In the genomic region with DNA sequence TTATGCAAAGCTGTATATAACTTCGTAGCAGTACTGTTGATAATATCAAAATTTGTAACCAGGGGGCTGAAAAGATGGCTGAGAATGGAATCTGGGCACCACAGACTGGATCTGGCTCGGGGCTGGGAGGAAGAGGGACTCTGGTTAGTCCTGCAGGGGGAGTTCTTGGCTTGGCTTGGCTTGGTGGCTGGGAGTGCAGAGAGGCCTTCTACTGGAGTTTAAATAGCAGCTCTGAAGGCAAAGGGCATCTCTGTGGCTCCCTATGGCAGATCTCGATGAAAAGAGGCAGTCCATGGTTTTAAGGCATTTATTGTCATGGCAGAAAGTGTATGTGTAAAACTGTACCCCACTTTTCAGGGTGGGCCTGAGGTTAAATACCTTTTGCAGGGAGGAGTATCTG, we compare ENCODE assay signal across 15 mouse cellular contexts. TPM values are rescaled to one million over a fixed set of nuclear protein-coding genes. Genes with fewer than 3 reads are reported as not detected.
DNase-seq lines count a peak whose midpoint lies in the region; ATAC-seq and TF ChIP-seq lines count a peak whose summit lies in the region.
"Had no signal": no experiment of that assay in that cellular context is flagged by ENCODE, and none has a peak within 500 bp of the region (broad histone marks: within the 10 kb centered on the region; RNA-seq: fewer than 3 reads in every experiment).

No protein-coding gene starts in this region.

- ATAC-seq in heart, postnatal 0 days (ENCODE audit: insufficient read depth, low read depth) = 0 out of 2 replicates have a peak, but pooled peaks have one; percentile 41
- ATAC-seq in heart, embryonic 11.5 days (replicated peaks; ENCODE audit: insufficient number of reproducible peaks, low FRiP score, low TSS enrichment) = no peak
- ATAC-seq in midbrain, embryonic 11.5 days (ENCODE audit: low FRiP score) = no peak

- TF ChIP-seq CTCF in heart, postnatal 0 days (IDR thresholded peaks at IDR 0.05; ENCODE audit: low read depth) = peak; percentile 65

- no peaks in the 10 kb centered on the region for H3K4me1 ChIP-seq in heart, postnatal 0 days (ENCODE audit: control insufficient read depth, insufficient read depth)
- no peaks in the 10 kb centered on the region for H3K4me1 ChIP-seq in heart, embryonic 11.5 days (ENCODE audit: control insufficient read depth, insufficient read depth, low read length)
- H3K4me1 ChIP-seq in midbrain, embryonic 11.5 days (ENCODE audit: control insufficient read depth, insufficient read depth, low read length) = no peaks in the 10 kb centered on the region
- H3K4me1 ChIP-seq: liver, embryonic 13.5 days had no signal

- DNase-seq in heart, postnatal 0 days (ENCODE audit: low spot score) = peak; percentile 19
- DNase-seq in ovary, postnatal 36 days (ENCODE audit: low spot score) = peak; percentile 31
- DNase-seq in ovary, postnatal 14 days (ENCODE audit: low spot score) = no peak
- DNase-seq in R1 (ENCODE audit: low read depth, low spot score) = peak; percentile 28
- DNase-seq in lung, postnatal 10 days = peak; percentile 59
- DNase-seq in midbrain, embryonic 11.5 days (ENCODE audit: low spot score, missing footprints) = no peak
- DNase-seq in kidney, postnatal 25 days = no peak
- DNase-seq: cerebellum, postnatal 25 days; kidney, adult 8-10 months; layer of hippocampus, postnatal 36 days; liver, embryonic 13.5 days had no signal

- no peak overlapping the region for H3K27ac ChIP-seq in heart, postnatal 0 days (ENCODE audit: low read depth)
- no peak overlapping the region for H3K27ac ChIP-seq in heart, embryonic 11.5 days (ENCODE audit: low read depth, low read length)
- H3K27ac ChIP-seq in midbrain, embryonic 11.5 days (ENCODE audit: low read depth, low read length) = no peak overlapping the region
- H3K27ac ChIP-seq: liver, embryonic 13.5 days; midbrain, embryonic 12.5 days; neural tube, embryonic 12.5 days had no signal

- no peak overlapping the region for H3K4me2 ChIP-seq in heart, postnatal 0 days (ENCODE audit: low read depth, low read length)
- H3K4me2 ChIP-seq in heart, embryonic 11.5 days = no peak overlapping the region
- no peak overlapping the region for H3K4me2 ChIP-seq in midbrain, embryonic 11.5 days
- H3K4me2 ChIP-seq: liver, embryonic 13.5 days; midbrain, embryonic 12.5 days; neural tube, embryonic 12.5 days had no signal

- no peaks in the 10 kb centered on the region for H3K36me3 ChIP-seq in heart, postnatal 0 days (replicated peaks; ENCODE audit: control insufficient read depth, insufficient read depth, low read length)
- H3K36me3 ChIP-seq in heart, embryonic 11.5 days (ENCODE audit: control insufficient read depth, insufficient read depth, low read length) = no peaks in the 10 kb centered on the region
- H3K36me3 ChIP-seq in midbrain, embryonic 11.5 days (ENCODE audit: control insufficient read depth, insufficient read depth, low read length) = no peaks in the 10 kb centered on the region
- H3K36me3 ChIP-seq: liver, embryonic 13.5 days; midbrain, embryonic 12.5 days; neural tube, embryonic 12.5 days had no signal

- 40% methylated on average over 3 of the region's 3 CpGs for WGBS in heart, postnatal 0 days
- WGBS in heart, embryonic 11.5 days (ENCODE audit: insufficient replicate concordance) = 55% methylated on average over 3 of the region's 3 CpGs
- WGBS in midbrain, embryonic 11.5 days = 72% methylated on average over 3 of the region's 3 CpGs

- TF ChIP-seq EP300 in heart, postnatal 0 days (IDR thresholded peaks at IDR 0.05; ENCODE audit: low read depth) = no peak

- H3K9ac ChIP-seq in heart, postnatal 0 days (replicated peaks; ENCODE audit: low read depth, low read length) = no peak overlapping the region
- H3K9ac ChIP-seq in heart, embryonic 11.5 days (ENCODE audit: low read depth, low read length) = no peak overlapping the region
- no peak overlapping the region for H3K9ac ChIP-seq in midbrain, embryonic 11.5 days (ENCODE audit: low read length)
- H3K9ac ChIP-seq: liver, embryonic 13.5 days; midbrain, embryonic 12.5 days; neural tube, embryonic 12.5 days had no signal

- H3K27me3 ChIP-seq in heart, postnatal 0 days (ENCODE audit: control insufficient read depth, insufficient read depth, low read length) = no peaks in the 10 kb centered on the region
- H3K27me3 ChIP-seq in heart, embryonic 11.5 days (ENCODE audit: control insufficient read depth, insufficient read depth, low read length) = no peaks in the 10 kb centered on the region
- no peaks in the 10 kb centered on the region for H3K27me3 ChIP-seq in midbrain, embryonic 11.5 days (ENCODE audit: control insufficient read depth, insufficient read depth, low read length)
- H3K27me3 ChIP-seq: liver, embryonic 13.5 days; midbrain, embryonic 12.5 days had no signal

- H3K9me3 ChIP-seq in heart, postnatal 0 days (replicated peaks; ENCODE audit: control insufficient read depth, low read length) = peaks cover 9% of the 10 kb centered on the region; the same call in 1 of the 2 replicates
- H3K9me3 ChIP-seq in heart, embryonic 11.5 days (replicated peaks; ENCODE audit: control insufficient read depth, low read length) = peaks cover 3% of the 10 kb centered on the region; the same call in 1 of the 2 replicates
- H3K9me3 ChIP-seq in midbrain, embryonic 11.5 days (ENCODE audit: control insufficient read depth, low read length) = no peaks in the 10 kb centered on the region; the same call in 1 of the 2 replicates

- no peak overlapping the region for H3K4me3 ChIP-seq in heart, postnatal 0 days (ENCODE audit: low read depth, low read length)
- H3K4me3 ChIP-seq in heart, embryonic 11.5 days (ENCODE audit: low read depth, low read length) = no peak overlapping the region
- H3K4me3 ChIP-seq in midbrain, embryonic 11.5 days (ENCODE audit: low read depth, low read length) = no peak overlapping the region
- H3K4me3 ChIP-seq: liver, embryonic 13.5 days; midbrain, embryonic 12.5 days; neural tube, embryonic 12.5 days had no signal

RNA-seq across cellular contexts. Expression of a gene that starts 25.3 kb away (rescaled TPM):
- total RNA-seq in heart, postnatal 0 days (2014; rRNA removed; ENCODE audit: low replicate concordance) = not detected in 2 replicates
- polyA plus RNA-seq in heart, postnatal 0 days (2015; fragmentation: Nextera tagmentation; extraction: Ambion mirVana) = not detected in 2 replicates
- 0.42 TPM in 1 of 2 replicates, not detected in the other for polyA plus RNA-seq in heart, embryonic 11.5 days (2014; fragmentation: Nextera tagmentation; extraction: Ambion mirVana)
- polyA plus RNA-seq in midbrain, embryonic 11.5 days (2014; fragmentation: Nextera tagmentation; extraction: Ambion mirVana) = 0.23 TPM in 1 of 2 replicates, not detected in the other
- total RNA-seq: layer of hippocampus, postnatal 36 days had no signal
- polyA plus RNA-seq: brain, embryonic 14.5 days; midbrain, embryonic 12.5 days; neural tube, embryonic 12.5 days had no signal

RNA-seq across cellular contexts. Expression of a gene that starts 39.5 kb away (rescaled TPM):
- 13.4 and 16.6 TPM in 2 replicates for total RNA-seq in heart, postnatal 0 days (2014; rRNA removed; ENCODE audit: low replicate concordance)
- 6.1 and 6.8 TPM in 2 replicates for polyA plus RNA-seq in heart, postnatal 0 days (2015; fragmentation: Nextera tagmentation; extraction: Ambion mirVana)
- 5.9 and 6.6 TPM in 2 replicates for polyA plus RNA-seq in heart, embryonic 11.5 days (2014; fragmentation: Nextera tagmentation; extraction: Ambion mirVana)
- 7.4 and 10.3 TPM in 2 replicates for polyA plus RNA-seq in midbrain, embryonic 11.5 days (2014; fragmentation: Nextera tagmentation; extraction: Ambion mirVana)

RNA-seq across cellular contexts. Expression of a gene that starts 42.1 kb away (rescaled TPM):
- 9.8 and 13.7 TPM in 2 replicates for total RNA-seq in heart, postnatal 0 days (2014; rRNA removed; ENCODE audit: low replicate concordance)
- polyA plus RNA-seq in heart, postnatal 0 days (2015; fragmentation: Nextera tagmentation; extraction: Ambion mirVana) = 5.1 and 5.8 TPM in 2 replicates
- 11.2 and 12.4 TPM in 2 replicates for polyA plus RNA-seq in heart, embryonic 11.5 days (2014; fragmentation: Nextera tagmentation; extraction: Ambion mirVana)
- 22.1 and 22.8 TPM in 2 replicates for polyA plus RNA-seq in midbrain, embryonic 11.5 days (2014; fragmentation: Nextera tagmentation; extraction: Ambion mirVana)

RNA-seq across cellular contexts. Expression of a gene that starts 42.1 kb away (rescaled TPM):
- total RNA-seq in heart, postnatal 0 days (2014; rRNA removed; ENCODE audit: low replicate concordance) = 3.6 and 5.8 TPM in 2 replicates
- 10.3 and 11.7 TPM in 2 replicates for polyA plus RNA-seq in heart, postnatal 0 days (2015; fragmentation: Nextera tagmentation; extraction: Ambion mirVana)
- 11.1 and 14.3 TPM in 2 replicates for polyA plus RNA-seq in heart, embryonic 11.5 days (2014; fragmentation: Nextera tagmentation; extraction: Ambion mirVana)
- 16.4 and 19.0 TPM in 2 replicates for polyA plus RNA-seq in midbrain, embryonic 11.5 days (2014; fragmentation: Nextera tagmentation; extraction: Ambion mirVana)

Comparison
In these comparisons a context has a peak if more than half of its experiments do, and no peak if none do; other contexts are left out.
1. DNase-seq: peak in heart, postnatal 0 days (single experiment), ovary, postnatal 36 days (single experiment), R1 (single experiment) and lung, postnatal 10 days (single experiment); none in ovary, postnatal 14 days (single experiment), midbrain, embryonic 11.5 days (single experiment) and kidney, postnatal 25 days (0 of 2).